Comparison of ENCODE assay signal across 21 mouse cellular contexts in the genomic region with DNA sequence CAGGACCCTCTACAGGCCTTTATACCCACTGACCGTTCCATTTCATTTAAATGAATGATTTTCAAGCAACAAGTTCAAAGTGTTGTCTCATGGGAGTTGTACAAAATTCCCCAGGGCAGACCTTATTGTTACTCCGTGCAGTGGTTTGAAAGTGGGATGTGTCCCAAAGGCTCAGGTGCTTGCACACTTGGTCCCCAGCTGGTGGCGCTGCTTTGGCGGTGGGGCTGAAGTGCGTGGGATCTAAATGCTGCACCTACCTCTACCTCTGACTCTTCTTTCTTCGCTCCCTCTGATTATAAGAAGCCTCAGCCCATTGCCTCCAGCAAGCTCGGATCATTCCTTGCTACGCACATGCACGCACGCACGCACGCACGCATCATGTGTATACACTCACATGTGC.
DNase-seq lines count a peak whose midpoint lies in the region; ATAC-seq and TF ChIP-seq lines count a peak whose summit lies in the region.
"Had no signal": no experiment of that assay in that cellular context is flagged by ENCODE, and none has a peak within 500 bp of the region (broad histone marks: within the 10 kb centered on the region; RNA-seq: fewer than 3 reads in every experiment).

No protein-coding gene starts in this region.

- H3K27ac ChIP-seq in hindbrain, embryonic 10.5 days, result peak overlapping the region; percentile 88
- H3K27ac ChIP-seq in hindbrain, embryonic 13.5 days, result no peak overlapping the region
- no peak overlapping the region for H3K27ac ChIP-seq in layer of hippocampus, adult 2 months
- no peak overlapping the region for H3K27ac ChIP-seq in ES-Bruce4 (ENCODE audit: insufficient read depth, low read length)
- H3K27ac ChIP-seq: heart, adult 2 months; hindbrain, embryonic 15.5 days; liver, embryonic 15.5 days; lung, embryonic 15.5 days had no signal

- no peak overlapping the region for H3K9ac ChIP-seq in hindbrain, embryonic 13.5 days
- no peak overlapping the region for H3K9ac ChIP-seq in ES-Bruce4 (ENCODE audit: low read depth, poor library complexity, severe bottlenecking)
- H3K9ac ChIP-seq: hindbrain, embryonic 15.5 days; limb, embryonic 12.5 days; liver, embryonic 15.5 days; lung, embryonic 15.5 days had no signal

- ATAC-seq in hindbrain, embryonic 13.5 days (ENCODE audit: low FRiP score), result no peak
- no peak for ATAC-seq in CD4-positive, CD25-positive, alpha-beta regulatory T cell, adult 4 months
- ATAC-seq: midbrain, embryonic 16.5 days had no signal

- WGBS in hindbrain, embryonic 10.5 days, result 88% methylated on average over 13 of the region's 13 CpGs
- 90% methylated on average over 13 of the region's 13 CpGs for WGBS in hindbrain, embryonic 13.5 days

- H3K9me3 ChIP-seq in hindbrain, embryonic 10.5 days, result no peaks in the 10 kb centered on the region
- no peaks in the 10 kb centered on the region for H3K9me3 ChIP-seq in hindbrain, embryonic 13.5 days
- H3K9me3 ChIP-seq in ES-Bruce4 (replicated peaks; ENCODE audit: control insufficient read depth, insufficient read depth, low read length, poor library complexity, severe bottlenecking), result no peaks in the 10 kb centered on the region
- H3K9me3 ChIP-seq: hindbrain, embryonic 15.5 days; limb, embryonic 12.5 days; liver, embryonic 15.5 days; lung, embryonic 15.5 days had no signal

- peaks cover 82% of the 10 kb centered on the region for H3K4me1 ChIP-seq in hindbrain, embryonic 10.5 days (replicated peaks)
- H3K4me1 ChIP-seq in hindbrain, embryonic 13.5 days (replicated peaks), result peaks cover 49% of the 10 kb centered on the region
- peaks cover 2% of the 10 kb centered on the region for H3K4me1 ChIP-seq in ES-Bruce4 (ENCODE audit: control insufficient read depth, insufficient read depth, low read length)
- H3K4me1 ChIP-seq: liver, embryonic 15.5 days; megakaryocyte, embryonic 14.5 days had no signal

- no peak for DNase-seq in hindbrain, embryonic 10.5 days (ENCODE audit: low spot score)
- DNase-seq in layer of hippocampus, adult 2 months (ENCODE audit: low spot score in 2 of 2), result no peak
- DNase-seq in layer of hippocampus, postnatal 36 days, result no peak
- peak; percentile 80 for DNase-seq in ZHBTc4 (ENCODE audit: low read depth, low spot score)
- DNase-seq in B cell, adult 2 months, result no peak
- DNase-seq: adrenal gland, adult 2 months; cerebellum, adult 11-12 months; cerebellum, postnatal 10 days; gastrocnemius, postnatal 36 days; heart, postnatal 36 days; thymus, postnatal 14 days had no signal

- TF ChIP-seq CTCF in layer of hippocampus, adult 2 months (conservative IDR thresholded peaks at IDR 0.05), result 0 out of 2 replicates have a peak, but pooled peaks have one; percentile 3
- peak; percentile 71 for TF ChIP-seq CTCF in ES-Bruce4 (IDR thresholded peaks at IDR 0.05; ENCODE audit: low read depth, low read length)

- H3K4me3 ChIP-seq in hindbrain, embryonic 10.5 days, result no peak overlapping the region
- no peak overlapping the region for H3K4me3 ChIP-seq in hindbrain, embryonic 13.5 days
- H3K4me3 ChIP-seq in layer of hippocampus, adult 2 months, result no peak overlapping the region
- H3K4me3 ChIP-seq in ES-Bruce4 (ENCODE audit: low read depth, low read length), result no peak overlapping the region
- H3K4me3 ChIP-seq: heart, adult 2 months; hindbrain, embryonic 15.5 days; limb, embryonic 12.5 days; liver, embryonic 15.5 days; lung, embryonic 15.5 days; megakaryocyte, embryonic 14.5 days had no signal

- no peak overlapping the region for H3K4me2 ChIP-seq in hindbrain, embryonic 13.5 days
- H3K4me2 ChIP-seq: hindbrain, embryonic 15.5 days; limb, embryonic 12.5 days; liver, embryonic 15.5 days; lung, embryonic 15.5 days had no signal

- peaks cover 52% of the 10 kb centered on the region for H3K27me3 ChIP-seq in hindbrain, embryonic 10.5 days (ENCODE audit: insufficient read depth, poor library complexity, severe bottlenecking)
- H3K27me3 ChIP-seq in hindbrain, embryonic 13.5 days, result peaks cover 27% of the 10 kb centered on the region
- no peaks in the 10 kb centered on the region; the same call in 1 of the 2 replicates for H3K27me3 ChIP-seq in ES-Bruce4 (ENCODE audit: control insufficient read depth, insufficient read depth, low read length, poor library complexity, severe bottlenecking)
- H3K27me3 ChIP-seq: hindbrain, embryonic 15.5 days; liver, embryonic 15.5 days had no signal

- no peak for TF ChIP-seq POLR2A in ES-Bruce4 (IDR thresholded peaks at IDR 0.05; ENCODE audit: insufficient read depth, low read length)

- H3K36me3 ChIP-seq in hindbrain, embryonic 10.5 days, result no peaks in the 10 kb centered on the region
- no peaks in the 10 kb centered on the region for H3K36me3 ChIP-seq in hindbrain, embryonic 13.5 days
- no peaks in the 10 kb centered on the region for H3K36me3 ChIP-seq in ES-Bruce4 (ENCODE audit: control insufficient read depth, insufficient read depth, low read length, poor library complexity, severe bottlenecking)
- H3K36me3 ChIP-seq: hindbrain, embryonic 15.5 days; limb, embryonic 12.5 days; liver, embryonic 15.5 days; lung, embryonic 15.5 days had no signal

- TF ChIP-seq EP300 in ES-Bruce4 (IDR thresholded peaks at IDR 0.05; ENCODE audit: insufficient read depth, low read depth, low read length), result no peak
